Mouse (Mus musculus) left cerebral cortex, postnatal 14 days (tissue): ENCODE measurements around the gene Bhlha15. TPM values are rescaled to one million over a fixed set of nuclear protein-coding genes. Genes with fewer than 3 reads are reported as not detected.

Experiments used
- DNase-seq, 2 experiments: peaks; one replicate each; pipeline ENCODE4 v3.0.0; 2021 to 2022; ENCODE audit warnings: low spot score in 2 of 2, mixed read lengths in 1 of 2
- intact Hi-C: fragments of 180-260 bp; cut with DNase I; formaldehyde crosslinking; loops from one replicate; pipeline ENCODE4 v1.15.1; 2025
- total RNA-seq, 2 experiments: library from RNA; stranded (reverse); gene quantifications; 2 replicates each; pipeline ENCODE4 v1.2.3; 2021

The Bhlha15 gene
- total RNA-seq, 2 experiments from 2014 or later = 0.36 to 0.42 TPM

DNA sequence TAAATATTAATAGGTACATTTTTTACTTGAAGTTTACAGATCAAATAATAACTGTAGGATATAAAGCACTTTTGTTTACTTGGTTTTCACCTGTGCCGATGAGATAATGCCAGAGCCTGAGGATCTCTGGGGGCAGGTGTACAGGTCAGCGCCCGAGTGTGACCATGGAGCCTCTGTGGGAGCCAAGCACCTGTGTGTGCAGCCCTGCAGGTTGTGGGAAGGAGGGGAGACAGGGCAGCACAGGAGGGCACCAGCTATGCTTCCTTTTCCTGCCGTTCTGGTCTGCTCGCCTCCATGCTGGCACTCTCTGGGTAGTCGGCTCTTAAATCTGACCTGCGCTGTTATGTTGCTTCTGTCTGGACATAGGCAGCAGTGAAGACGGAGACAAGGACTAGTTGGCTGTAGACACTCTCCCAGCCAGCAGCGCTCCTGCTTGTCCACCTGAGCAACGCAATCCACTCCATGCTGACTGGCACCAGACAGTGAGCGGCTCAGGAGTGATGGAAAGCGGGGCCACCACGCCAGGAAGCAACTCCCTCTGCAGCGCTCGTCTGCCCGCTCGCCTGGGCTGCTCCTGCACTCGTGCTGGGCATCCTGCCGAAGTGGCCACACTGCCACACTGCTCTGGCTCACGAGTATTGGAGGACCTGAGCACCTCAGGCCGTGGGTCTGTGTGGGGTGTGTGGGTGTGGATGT, 5.6 kb upstream of the Bhlha15 start:
- intact Hi-C loops = no loop called here

DNA sequence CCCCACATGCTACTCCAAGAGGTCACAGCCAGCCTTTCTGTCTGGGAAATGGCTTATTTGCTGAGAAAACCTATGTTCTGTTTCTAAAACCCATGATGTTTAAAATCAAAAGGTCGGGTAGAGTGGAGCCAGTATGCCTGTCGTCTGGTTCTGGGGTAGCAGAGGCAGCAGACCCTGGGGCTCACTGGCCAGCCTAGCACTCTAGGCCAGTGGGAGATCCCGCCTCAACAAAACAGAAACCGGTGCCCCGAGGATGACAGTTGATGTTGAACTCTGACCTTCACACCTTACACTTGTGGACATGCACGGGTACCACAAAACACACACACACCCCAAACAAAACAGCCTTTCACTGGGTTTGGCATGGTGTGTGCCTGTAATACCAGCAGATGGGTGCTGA, 1.7 kb upstream of the Bhlha15 start:
- intact Hi-C loops = no loop called here
- DNase-seq = no peak

More for the DNA sequence above, 5.6 kb upstream of the Bhlha15 start:
- no peak for DNase-seq

GRCm38 (mm10) chr5:144189327-144189726, 759 bp upstream of the Bhlha15 start:
- intact Hi-C loops = no loop called here
- DNase-seq = no peak

- no peak for DNase-seq
- intact Hi-C loops = no loop called here
Observed at GRCm38 (mm10) chr5:144191026-144191425, 940 bp downstream of the Bhlha15 start.

DNA sequence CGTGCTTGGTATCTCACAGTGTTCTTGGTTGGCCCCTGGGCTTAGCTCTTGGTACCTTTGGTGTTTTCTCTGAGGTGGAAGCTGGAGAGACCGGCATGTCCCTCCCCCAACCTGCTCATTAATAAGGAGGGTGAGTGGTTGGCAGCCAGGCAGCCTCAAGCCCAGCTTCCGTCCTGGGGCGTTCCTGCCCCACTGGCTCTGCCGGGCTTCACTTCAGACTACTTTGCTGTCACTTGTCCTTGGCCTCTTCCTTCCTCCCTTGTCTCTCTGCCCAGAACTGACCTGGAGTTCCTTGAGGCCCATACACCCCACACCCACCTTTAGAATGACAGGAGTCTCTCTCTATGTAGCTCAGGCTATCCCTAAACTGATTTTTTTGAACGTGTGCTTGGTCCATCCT, 2.6 kb downstream of the Bhlha15 start:
- no peak for DNase-seq
- intact Hi-C loops = no loop called here

DNA sequence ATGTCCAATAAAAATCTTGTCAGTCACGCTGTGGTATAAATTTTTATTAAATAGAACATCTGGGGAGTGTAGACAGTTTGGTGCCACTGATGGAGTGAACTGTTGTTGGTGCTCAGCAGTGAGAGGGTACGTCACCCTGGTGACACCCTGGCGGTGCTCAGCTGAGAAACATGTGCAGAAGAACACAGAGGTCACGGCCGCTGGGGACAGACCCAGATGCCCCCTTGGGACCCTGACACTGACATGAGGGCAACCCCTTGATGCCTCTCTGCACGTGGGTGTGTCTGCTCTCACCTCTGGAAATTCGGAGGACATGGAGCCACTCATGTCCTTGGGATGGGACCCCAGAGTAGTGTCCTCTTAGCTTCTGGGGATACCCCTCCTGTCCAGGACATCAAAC, 4.3 kb downstream of the Bhlha15 start:
- intact Hi-C loops = no loop called here
- no peak for DNase-seq

DNA sequence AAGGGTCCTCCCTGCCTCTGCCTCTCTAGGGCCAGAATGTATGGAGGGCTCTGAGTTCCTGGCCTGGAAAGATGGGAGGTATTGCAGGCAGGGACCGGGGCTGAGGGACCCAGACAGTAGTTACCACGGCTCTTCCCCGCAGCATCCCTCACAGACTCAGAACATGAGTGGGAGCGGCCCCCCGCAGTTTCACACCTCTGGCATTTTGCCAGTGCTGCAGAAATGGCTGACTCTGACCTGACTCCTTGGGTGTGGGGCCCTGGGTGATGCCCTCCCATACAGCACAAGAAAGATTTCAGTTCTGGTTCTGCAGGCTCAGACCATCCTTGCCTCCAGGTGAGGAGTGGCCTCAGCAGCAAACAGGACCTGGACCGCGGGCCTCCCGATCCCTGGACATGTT, 5.5 kb downstream of the Bhlha15 start:
- no peak for DNase-seq
- intact Hi-C loops = no loop called here

DNA sequence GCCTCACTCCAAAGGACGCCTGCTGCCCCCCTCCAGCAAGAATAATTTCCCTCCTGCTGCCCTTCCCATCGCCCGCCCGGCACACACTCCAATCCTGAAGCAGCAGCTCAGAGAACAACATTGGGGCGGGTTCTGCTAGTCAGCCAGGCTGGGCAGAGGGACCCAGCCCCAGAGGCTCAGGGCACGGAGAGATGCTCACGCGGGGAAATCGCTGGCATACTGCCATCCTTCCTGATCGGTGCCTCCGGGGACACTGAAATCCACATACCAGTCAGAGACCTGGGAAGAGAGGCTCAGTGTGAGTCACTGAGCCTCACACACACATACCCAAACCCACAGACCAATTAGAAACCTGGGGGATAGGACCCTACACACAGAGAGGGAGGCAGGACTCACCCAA, 10.5 kb downstream of the Bhlha15 start:
- intact Hi-C loops = no loop called here

GRCm38 (mm10) chr5:144202430-144202829, 12.3 kb downstream of the Bhlha15 start:
- DNase-seq = no peak
- intact Hi-C loops = no loop called here

More for the DNA sequence above, 10.5 kb downstream of the Bhlha15 start:
- no peak for DNase-seq

- intact Hi-C loops = no loop called here
- DNase-seq = no peak
Observed at GRCm38 (mm10) chr5:144203398-144203959, 13.4 kb downstream of the Bhlha15 start.

GRCm38 (mm10) chr5:144204303-144204702, 14.2 kb downstream of the Bhlha15 start:
- intact Hi-C loops = no loop called here

DNA sequence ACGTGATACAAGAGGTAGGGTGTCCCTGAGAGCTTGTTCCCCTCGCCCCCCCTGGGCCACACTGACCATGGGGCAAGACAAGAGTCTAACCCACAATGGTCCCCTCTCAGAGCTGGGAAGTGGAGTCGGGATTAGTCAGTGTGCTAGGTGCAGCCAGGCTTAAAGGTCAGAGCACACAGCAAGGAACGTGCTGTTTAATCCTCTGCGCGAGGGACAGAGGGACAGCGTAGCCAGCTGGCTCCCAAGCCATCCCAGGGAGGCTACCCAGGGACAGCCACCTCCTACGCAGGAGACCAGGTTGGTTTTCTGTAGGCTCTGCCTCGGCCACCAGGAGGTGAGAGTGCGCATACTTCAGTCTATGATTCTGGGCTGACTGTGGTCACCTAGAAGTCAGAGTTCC, 14.8 kb downstream of the Bhlha15 start:
- DNase-seq = no peak
- intact Hi-C loops = loop anchor here (5.0 kb wide), 1 partner anchor 532 kb away; no protein-coding TSS in a partner anchor

More at GRCm38 (mm10) chr5:144204303-144204702, 14.2 kb downstream of the Bhlha15 start:
- no peak for DNase-seq

- DNase-seq = no peak
- intact Hi-C loops = loop anchor here (5.0 kb wide), 1 partner anchor 531 kb away; no protein-coding TSS in a partner anchor
Observed at GRCm38 (mm10) chr5:144206069-144206468, 16.0 kb downstream of the Bhlha15 start.

GRCm38 (mm10) chr5:144207478-144207877, 17.4 kb downstream of the Bhlha15 start:
- DNase-seq = peak; percentile 53 to 69
- intact Hi-C loops = loop anchor here (5.0 kb wide), 1 partner anchor 530 kb away; no protein-coding TSS in a partner anchor

DNA sequence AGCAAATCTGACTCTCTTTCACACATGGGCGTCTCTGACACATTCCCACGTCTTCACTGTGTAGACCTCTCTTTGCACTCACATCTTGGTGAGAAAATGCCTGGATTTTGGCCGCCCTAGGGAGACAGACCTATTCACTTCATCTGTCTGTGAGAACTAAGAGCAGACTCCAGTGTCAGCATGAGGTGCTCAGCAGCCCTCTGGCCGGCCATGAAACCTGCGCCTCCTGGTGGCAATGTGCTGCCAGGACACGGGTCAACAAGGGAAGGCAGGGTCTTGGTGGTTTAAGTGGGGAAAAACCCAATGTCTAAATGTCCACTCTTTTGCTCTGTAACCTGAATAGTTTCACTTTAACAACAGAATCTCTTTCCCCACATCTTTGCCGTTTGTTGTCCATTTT, 24.4 kb downstream of the Bhlha15 start:
- peak in 1 of 2 experiments; percentile 47 for DNase-seq
- intact Hi-C loops = no loop called here

GRCm38 (mm10) chr5:144215992-144216391, 25.9 kb downstream of the Bhlha15 start:
- intact Hi-C loops = no loop called here
- DNase-seq = no peak

- no peak for DNase-seq
- intact Hi-C loops = no loop called here
Observed at GRCm38 (mm10) chr5:144218061-144218460, 28.0 kb downstream of the Bhlha15 start.

DNA sequence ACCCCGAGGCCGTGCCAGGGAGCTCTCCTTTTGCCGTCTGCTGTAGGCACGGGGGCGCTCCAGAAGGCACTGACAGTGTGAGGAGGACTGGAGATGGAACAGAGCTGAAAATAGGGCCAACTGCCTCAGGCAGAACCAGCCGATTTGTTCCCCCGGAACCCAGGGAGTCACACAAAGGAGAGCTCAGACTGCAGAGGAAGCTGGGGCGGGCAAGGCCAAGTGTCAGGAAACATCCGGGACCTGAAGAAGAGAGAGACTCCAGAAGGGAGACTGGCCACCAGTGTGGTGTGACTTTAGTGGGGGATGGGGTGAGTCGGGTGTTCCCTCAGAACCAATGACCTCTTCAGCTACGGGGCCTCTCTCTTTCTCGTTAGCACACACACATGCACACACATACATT, 29.2 kb downstream of the Bhlha15 start:
- DNase-seq = no peak
- intact Hi-C loops = no loop called here

- no peak for DNase-seq
- intact Hi-C loops = no loop called here
Observed at GRCm38 (mm10) chr5:144219936-144220335, 29.9 kb downstream of the Bhlha15 start.

DNA sequence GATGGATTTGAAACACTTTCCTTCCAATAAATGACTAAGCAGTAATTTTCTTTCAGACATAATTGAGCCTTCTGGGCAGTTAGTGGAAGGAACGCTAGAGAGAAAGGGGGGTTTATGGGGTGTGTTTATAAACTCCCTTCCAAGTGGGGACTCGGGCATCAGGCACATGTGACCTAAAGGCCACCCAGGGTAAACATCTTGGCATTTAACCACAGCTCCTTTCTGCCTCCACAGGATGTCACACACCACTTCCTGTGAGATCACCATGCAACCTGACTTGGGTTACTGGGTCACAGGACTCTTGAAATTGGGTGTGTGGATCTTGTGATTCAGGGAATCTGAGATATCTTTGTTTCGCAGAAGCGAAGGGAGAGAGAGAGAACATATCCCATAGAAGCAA, 31.2 kb downstream of the Bhlha15 start:
- intact Hi-C loops = no loop called here
- no peak for DNase-seq
